Comparison of ENCODE assay signal across 8 mouse cellular contexts in genomic region chr12:108237300-108238006, GRCm38 (mm10). TPM values are rescaled to one million over a fixed set of nuclear protein-coding genes. Genes with fewer than 3 reads are reported as not detected.
A peak's percentile ranks its signal among the peaks of the same experiment; 100 is the strongest.
DNase-seq lines count a peak whose midpoint lies in the region; ATAC-seq and TF ChIP-seq lines count a peak whose summit lies in the region.
"Had no signal": no experiment of that assay in that cellular context is flagged by ENCODE, and none has a peak within 500 bp of the region (broad histone marks: within the 10 kb centered on the region; RNA-seq: fewer than 3 reads in every experiment).

No protein-coding gene starts in this region.

- no peaks in the 10 kb centered on the region for H3K27me3 ChIP-seq in heart, adult 2 months (ENCODE audit: control insufficient read depth, insufficient read depth, low read length)
- no peaks in the 10 kb centered on the region for H3K27me3 ChIP-seq in heart, embryonic 15.5 days
- H3K27me3 ChIP-seq in kidney, postnatal 0 days (ENCODE audit: insufficient read depth, low read length) = no peaks in the 10 kb centered on the region
- no peaks in the 10 kb centered on the region for H3K27me3 ChIP-seq in thymus, adult 2 months (ENCODE audit: control insufficient read depth, insufficient read depth, low read length)

- peak overlapping the region; percentile 36; the same call in 1 of the 2 replicates for H3K27ac ChIP-seq in layer of hippocampus, adult 2 months
- H3K27ac ChIP-seq in heart, adult 2 months = peak overlapping the region; percentile 53
- peak overlapping the region; percentile 88 for H3K27ac ChIP-seq in heart, embryonic 15.5 days
- H3K27ac ChIP-seq in kidney, postnatal 0 days = peak overlapping the region; percentile 8; the same call in 1 of the 2 replicates
- H3K27ac ChIP-seq in thymus, adult 2 months (ENCODE audit: control insufficient read depth, insufficient read depth, low read length) = no peak overlapping the region
- H3K27ac ChIP-seq: embryonic facial prominence, embryonic 13.5 days had no signal

- TF ChIP-seq EP300 in heart, adult 2 months (IDR thresholded peaks at IDR 0.05; ENCODE audit: insufficient read depth, low read depth, low read length) = peak; percentile 90

- WGBS in heart, adult 2 months = 41% methylated on average over 6 of the region's 6 CpGs
- 56% methylated on average over 6 of the region's 6 CpGs for WGBS in heart, embryonic 15.5 days
- 62% methylated on average over 6 of the region's 6 CpGs for WGBS in kidney, postnatal 0 days
- 79% methylated on average over 6 of the region's 6 CpGs for WGBS in thymus, adult 2 months

- peak overlapping the region; percentile 39 for H3K4me2 ChIP-seq in heart, embryonic 15.5 days
- H3K4me2 ChIP-seq in kidney, postnatal 0 days (ENCODE audit: low read length) = no peak overlapping the region
- H3K4me2 ChIP-seq: embryonic facial prominence, embryonic 13.5 days had no signal

- TF ChIP-seq POLR2A in heart, adult 2 months (IDR thresholded peaks at IDR 0.05; ENCODE audit: insufficient read depth, low read depth, low read length) = no peak
- TF ChIP-seq POLR2A in thymus, adult 2 months (IDR thresholded peaks at IDR 0.05; ENCODE audit: control insufficient read depth, extremely low read depth, insufficient read depth, low read length, poor library complexity) = no peak

- no peaks in the 10 kb centered on the region for H3K79me2 ChIP-seq in heart, adult 2 months (replicated peaks; ENCODE audit: control insufficient read depth, insufficient read depth, low read length)

- no peak for TF ChIP-seq CTCF in layer of hippocampus, adult 2 months (conservative IDR thresholded peaks at IDR 0.05)
- TF ChIP-seq CTCF in heart, adult 2 months (IDR thresholded peaks at IDR 0.05) = peak; percentile 21; the same call in 1 of the 2 replicates
- no peak for TF ChIP-seq CTCF in kidney, postnatal 0 days (IDR thresholded peaks at IDR 0.05; ENCODE audit: low read depth)
- no peak for TF ChIP-seq CTCF in thymus, adult 2 months (IDR thresholded peaks at IDR 0.05; ENCODE audit: borderline replicate concordance, control insufficient read depth, extremely low read depth, insufficient read depth, low read length, poor library complexity)

- peak; percentile 59 for ATAC-seq in heart, embryonic 15.5 days (replicated peaks; ENCODE audit: insufficient number of reproducible peaks, insufficient read depth, low FRiP score, low read depth)
- 0 out of 2 replicates have a peak, but pooled peaks have one; percentile 8 for ATAC-seq in kidney, postnatal 0 days (replicated peaks; ENCODE audit: low FRiP score, low read depth)

- no peak overlapping the region for H3K9ac ChIP-seq in heart, adult 2 months (ENCODE audit: low read depth, low read length)
- peak overlapping the region; percentile 33; the same call in 1 of the 2 replicates for H3K9ac ChIP-seq in heart, embryonic 15.5 days
- no peak overlapping the region for H3K9ac ChIP-seq in kidney, postnatal 0 days (ENCODE audit: low read depth, low read length)
- H3K9ac ChIP-seq: embryonic facial prominence, embryonic 13.5 days had no signal

- intact Hi-C loops in heart, adult 2 months (cut with DNase I) = no loop called here

- no peaks in the 10 kb centered on the region for H3K9me3 ChIP-seq in heart, embryonic 15.5 days (replicated peaks)
- H3K9me3 ChIP-seq in kidney, postnatal 0 days (replicated peaks; ENCODE audit: low read length) = no peaks in the 10 kb centered on the region
- H3K9me3 ChIP-seq: embryonic facial prominence, embryonic 13.5 days had no signal

- DNase-seq in layer of hippocampus, adult 2 months (ENCODE audit: low spot score in 2 of 2) = no peak
- DNase-seq in layer of hippocampus, adult 8-10 months (ENCODE audit: low spot score in 2 of 2) = no peak
- DNase-seq in heart, adult 2 months = peak; percentile 70 to 85
- no peak for DNase-seq in kidney, postnatal 0 days (ENCODE audit: low spot score)
- no peak for DNase-seq in thymus, adult 2 months
- no peak for DNase-seq in MN1 (ENCODE audit: low spot score)

- no peaks in the 10 kb centered on the region for H3K36me3 ChIP-seq in heart, adult 2 months (ENCODE audit: control insufficient read depth, insufficient read depth, low read length)
- H3K36me3 ChIP-seq in heart, embryonic 15.5 days = no peaks in the 10 kb centered on the region
- no peaks in the 10 kb centered on the region for H3K36me3 ChIP-seq in kidney, postnatal 0 days (ENCODE audit: insufficient read depth, low read length)
- H3K36me3 ChIP-seq in thymus, adult 2 months (ENCODE audit: control insufficient read depth, insufficient read depth, low read length) = no peaks in the 10 kb centered on the region
- H3K36me3 ChIP-seq: embryonic facial prominence, embryonic 13.5 days had no signal

- peaks cover 31% of the 10 kb centered on the region for H3K4me1 ChIP-seq in heart, adult 2 months (ENCODE audit: control insufficient read depth, insufficient read depth, low read length)
- peaks cover 82% of the 10 kb centered on the region for H3K4me1 ChIP-seq in heart, embryonic 15.5 days (replicated peaks)
- peaks cover 50% of the 10 kb centered on the region for H3K4me1 ChIP-seq in kidney, postnatal 0 days (replicated peaks; ENCODE audit: insufficient read depth, low read length)
- no peaks in the 10 kb centered on the region for H3K4me1 ChIP-seq in thymus, adult 2 months (replicated peaks; ENCODE audit: control insufficient read depth, insufficient read depth, low read length)

- no peak overlapping the region for H3K4me3 ChIP-seq in layer of hippocampus, adult 2 months
- H3K4me3 ChIP-seq in heart, adult 2 months = no peak overlapping the region
- no peak overlapping the region for H3K4me3 ChIP-seq in heart, embryonic 15.5 days
- H3K4me3 ChIP-seq in kidney, postnatal 0 days (replicated peaks; ENCODE audit: low read depth, low read length) = no peak overlapping the region
- H3K4me3 ChIP-seq in thymus, adult 2 months (ENCODE audit: control insufficient read depth, insufficient read depth, low read length) = no peak overlapping the region
- H3K4me3 ChIP-seq: embryonic facial prominence, embryonic 13.5 days had no signal

RNA-seq across cellular contexts. Expression of gene Ccdc85c, which starts 37.8 kb away (rescaled TPM):
- total RNA-seq in layer of hippocampus, adult 2 months (2021) = 10 to 100 TPM; 68.4 to 68.5 TPM
- total RNA-seq in layer of hippocampus, adult 8-10 months (2022) = 10 to 100 TPM; 56.3 to 67.6 (median 63.0) TPM
- total RNA-seq in heart, adult 2 months (2021) = 10 to 100 TPM; 39.2 to 43.9 TPM
- polyA plus RNA-seq in heart, adult 2 months (2012; rRNA removed) = 27.1 and 29.3 TPM in 2 replicates
- 4.7 and 5.7 TPM in 2 replicates for polyA plus RNA-seq in heart, embryonic 15.5 days (2015; fragmentation: Nextera tagmentation; extraction: Ambion mirVana)
- 7.2 and 7.7 TPM in 2 replicates for polyA plus RNA-seq in kidney, postnatal 0 days (2015; fragmentation: Nextera tagmentation; extraction: Ambion mirVana)
- polyA plus RNA-seq in thymus, adult 2 months (2012; rRNA removed) = 26.1 and 35.2 TPM in 2 replicates

RNA-seq across cellular contexts. Expression of gene Ccnk, which starts 58.1 kb away (rescaled TPM):
- 10 to 100 TPM; 29.6 to 30.8 TPM for total RNA-seq in layer of hippocampus, adult 2 months (2021)
- 10 to 100 TPM; 31.6 to 35.5 (median 34.2) TPM for total RNA-seq in layer of hippocampus, adult 8-10 months (2022)
- total RNA-seq in heart, adult 2 months (2021) = 10 to 100 TPM; 28.9 to 31.9 TPM
- 14.8 and 20.6 TPM in 2 replicates for polyA plus RNA-seq in heart, adult 2 months (2012; rRNA removed)
- 1.5 and 2.2 TPM in 2 replicates for polyA plus RNA-seq in heart, embryonic 15.5 days (2015; fragmentation: Nextera tagmentation; extraction: Ambion mirVana)
- polyA plus RNA-seq in kidney, postnatal 0 days (2015; fragmentation: Nextera tagmentation; extraction: Ambion mirVana) = 2.8 and 3.3 TPM in 2 replicates
- polyA plus RNA-seq in thymus, adult 2 months (2012; rRNA removed) = 36.2 and 39.3 TPM in 2 replicates

RNA-seq across cellular contexts. Expression of gene Setd3, which starts 58.3 kb away (rescaled TPM):
- 100 to 1,000 TPM; 148 to 154 TPM for total RNA-seq in layer of hippocampus, adult 2 months (2021)
- 100 to 1,000 TPM; 143 to 158 (median 154) TPM for total RNA-seq in layer of hippocampus, adult 8-10 months (2022)
- 10 to 100 TPM; 84.6 to 99.8 TPM for total RNA-seq in heart, adult 2 months (2021)
- polyA plus RNA-seq in heart, adult 2 months (2012; rRNA removed) = 25.0 and 46.8 TPM in 2 replicates
- polyA plus RNA-seq in heart, embryonic 15.5 days (2015; fragmentation: Nextera tagmentation; extraction: Ambion mirVana) = 70.6 and 74.4 TPM in 2 replicates
- polyA plus RNA-seq in kidney, postnatal 0 days (2015; fragmentation: Nextera tagmentation; extraction: Ambion mirVana) = 74.3 and 80.6 TPM in 2 replicates
- polyA plus RNA-seq in thymus, adult 2 months (2012; rRNA removed) = 27.6 and 28.5 TPM in 2 replicates

Comparison
In these comparisons a context has a peak if more than half of its experiments do, and no peak if none do; other contexts are left out.
1. DNase-seq: peak in heart, adult 2 months (2 of 2); none in layer of hippocampus, adult 2 months (0 of 2), layer of hippocampus, adult 8-10 months (0 of 2), kidney, postnatal 0 days (single experiment), thymus, adult 2 months (single experiment) and MN1 (single experiment).